Mouse (Mus musculus) CH12.LX (cell line): ENCODE results near the gene Dnajc30. TPM values are rescaled to one million over a fixed set of nuclear protein-coding genes. Genes with fewer than 3 reads are reported as not detected.

ENCODE experiments used
- DNase-seq: peaks from one replicate; pipeline ENCODE4 v3.0.0-alpha.2; 2013; ENCODE audit errors: extremely low read depth
- H3K27ac ChIP-seq: 2 replicates; pipeline ENCODE4 v1.5.1; 2012; ENCODE audit warnings: low read depth, mild to moderate bottlenecking, control low read depth, moderate library complexity; ENCODE audit not compliant: insufficient read depth
- H3K27me3 ChIP-seq: replicated peaks from 2 replicates; pipeline ENCODE3; 2012; ENCODE audit warnings: inconsistent platforms
- H3K36me3 ChIP-seq, 2 experiments: replicated peaks in 1 of 2; 2 replicates each; pipeline versions ENCODE3 to v1.6.1; 2012; ENCODE audit warnings: inconsistent platforms in 1 of 2, low read length in 1 of 2, mild to moderate bottlenecking in 1 of 2, mixed read lengths in 1 of 2, moderate library complexity in 1 of 2; ENCODE audit not compliant: control insufficient read depth in 1 of 2, insufficient read depth in 1 of 2
- H3K4me1 ChIP-seq, 2 experiments: 2 replicates each; pipeline ENCODE4 v1.6.1; 2012; ENCODE audit warnings: inconsistent platforms in 1 of 2, moderate library complexity in 1 of 2; ENCODE audit not compliant: insufficient read depth in 2 of 2, control insufficient read depth in 1 of 2
- H3K4me2 ChIP-seq: 2 replicates; pipeline ENCODE4 v1.6.1; 2012; ENCODE audit warnings: low read depth, mild to moderate bottlenecking, control low read depth; ENCODE audit not compliant: poor library complexity, insufficient read depth, severe bottlenecking
- H3K4me3 ChIP-seq, 3 experiments: fragments of 150-350 bp in 1 of 3; sonication (generic) in 1 of 3; replicated peaks in 1 of 3; 2 replicates each; pipeline versions ENCODE3 to v1.5.1; 2011 to 2012; ENCODE audit warnings: low read depth in 2 of 3, low read length in 2 of 3, mild to moderate bottlenecking in 2 of 3, moderate library complexity in 2 of 3, control low read depth in 1 of 3, improper control_type of control experiment in 1 of 3, inconsistent platforms in 1 of 3, mixed read lengths in 1 of 3; ENCODE audit not compliant: poor library complexity in 1 of 3
- H3K79me2 ChIP-seq: replicated peaks from 2 replicates; pipeline ENCODE4 v1.6.1; 2012; ENCODE audit warnings: mild to moderate bottlenecking, moderate library complexity; ENCODE audit not compliant: control insufficient read depth, poor library complexity, insufficient read depth, severe bottlenecking; ENCODE audit errors: extremely low read depth
- H3K9ac ChIP-seq: 2 replicates; pipeline ENCODE4 v1.6.1; 2012; ENCODE audit warnings: low read depth, mild to moderate bottlenecking, control low read depth, moderate library complexity; ENCODE audit not compliant: insufficient read depth
- H3K9me3 ChIP-seq: replicated peaks from 2 replicates; pipeline ENCODE3; 2012; ENCODE audit warnings: low read length, inconsistent platforms, mixed read lengths
- CHD1 ChIP-seq: IDR thresholded peaks from 2 replicates; pipeline ENCODE4 v1.6.1; 2012; ENCODE audit warnings: low read depth, low read length, improper control_type of control experiment, inconsistent platforms
- CTCF ChIP-seq, 2 experiments: IDR thresholded peaks in 1 of 2; conservative IDR thresholded peaks in 1 of 2; 2 replicates each; pipeline ENCODE4 v1.5.1; 2011 to 2012; ENCODE audit warnings: low read depth in 2 of 2, low read length in 2 of 2, improper control_type of control experiment in 1 of 2, inconsistent platforms in 1 of 2, mild to moderate bottlenecking in 1 of 2, moderate library complexity in 1 of 2
- ELF1 ChIP-seq: IDR thresholded peaks from 2 replicates; pipeline ENCODE4 v1.6.1; 2014; ENCODE audit warnings: low read depth, mild to moderate bottlenecking, inconsistent platforms, low read length, improper control_type of control experiment
- EP300 ChIP-seq: IDR thresholded peaks from 2 replicates; pipeline ENCODE4 v1.6.1; 2011; ENCODE audit warnings: low read length, improper control_type of control experiment
- GABPA ChIP-seq: IDR thresholded peaks from 2 replicates; pipeline ENCODE4 v1.6.1; 2012; ENCODE audit warnings: low read depth, low read length, improper control_type of control experiment, inconsistent platforms; ENCODE audit not compliant: insufficient replicate concordance
- HCFC1 ChIP-seq: IDR thresholded peaks from 2 replicates; pipeline ENCODE4 v1.6.1; 2012; ENCODE audit warnings: low read depth, mild to moderate bottlenecking, inconsistent platforms, low read length, improper control_type of control experiment
- IRF4 ChIP-seq: IDR thresholded peaks from 2 replicates; pipeline ENCODE4 v1.6.1; 2014; ENCODE audit warnings: low read depth, mild to moderate bottlenecking, inconsistent platforms, low read length, improper control_type of control experiment
- KAT2A ChIP-seq: IDR thresholded peaks from 2 replicates; pipeline ENCODE4 v1.6.1; 2012; ENCODE audit warnings: low read length, improper control_type of control experiment, inconsistent platforms; ENCODE audit not compliant: insufficient replicate concordance
- MAFK ChIP-seq: IDR thresholded peaks from 2 replicates; pipeline ENCODE4 v1.6.1; 2011; ENCODE audit warnings: low read length, improper control_type of control experiment; ENCODE audit not compliant: insufficient replicate concordance
- PAX5 ChIP-seq: IDR thresholded peaks from 2 replicates; pipeline ENCODE4 v1.6.1; 2012; ENCODE audit warnings: low read length, inconsistent platforms, mixed read lengths
- POLR2A ChIP-seq: IDR thresholded peaks from 2 replicates; pipeline ENCODE4 v1.6.1; 2011; ENCODE audit warnings: low read depth, mild to moderate bottlenecking, improper control_type of control experiment, low read length
- RAD21 ChIP-seq: IDR thresholded peaks from 2 replicates; pipeline ENCODE4 v1.6.1; 2011; ENCODE audit warnings: low read depth, mild to moderate bottlenecking, low read length, improper control_type of control experiment, moderate library complexity
- RCOR1 ChIP-seq: conservative IDR thresholded peaks from 2 replicates; pipeline ENCODE4 v1.6.1; 2012; ENCODE audit warnings: low read depth, mild to moderate bottlenecking, inconsistent platforms, low read length, improper control_type of control experiment
- SIN3A ChIP-seq: IDR thresholded peaks from 2 replicates; pipeline ENCODE4 v1.6.1; 2012; ENCODE audit warnings: low read length, improper control_type of control experiment, inconsistent platforms
- SMC3 ChIP-seq: IDR thresholded peaks from 2 replicates; pipeline ENCODE4 v1.6.1; 2011; ENCODE audit warnings: low read depth, low read length, improper control_type of control experiment
- TBP ChIP-seq: conservative IDR thresholded peaks from 2 replicates; pipeline ENCODE4 v1.6.1; 2011; ENCODE audit warnings: low read depth, low read length, improper control_type of control experiment
- TCF12 ChIP-seq: IDR thresholded peaks from 2 replicates; pipeline ENCODE4 v1.6.1; 2014; ENCODE audit warnings: low read depth, mild to moderate bottlenecking, inconsistent platforms, low read length, improper control_type of control experiment
- UBTF ChIP-seq: IDR thresholded peaks from 2 replicates; pipeline ENCODE4 v1.6.1; 2012; ENCODE audit warnings: low read depth, mild to moderate bottlenecking, inconsistent platforms, low read length, improper control_type of control experiment, moderate library complexity
- USF1 ChIP-seq: IDR thresholded peaks from 2 replicates; pipeline ENCODE4 v1.6.1; 2014; ENCODE audit warnings: low read depth, mild to moderate bottlenecking, inconsistent platforms, low read length, improper control_type of control experiment
- ZC3H11A ChIP-seq: IDR thresholded peaks from 2 replicates; pipeline ENCODE4 v1.6.1; 2012; ENCODE audit warnings: low read depth, mild to moderate bottlenecking, inconsistent platforms, low read length, improper control_type of control experiment
- ZKSCAN1 ChIP-seq: IDR thresholded peaks from 2 replicates; pipeline ENCODE4 v1.6.1; 2012; ENCODE audit warnings: low read depth, inconsistent platforms, low read length, improper control_type of control experiment, borderline replicate concordance
- ZNF384 ChIP-seq: IDR thresholded peaks from 2 replicates; pipeline ENCODE4 v1.6.1; 2012; ENCODE audit warnings: low read depth, low read length, improper control_type of control experiment, inconsistent platforms
- dilution Hi-C: fragments of 300-500 bp; cut with MboI; formaldehyde crosslinking; loops from 2 replicates; pipeline ENCODE4 v1.14.3; 2020; ENCODE audit warnings: low sequenced_read_pairs; ENCODE audit not compliant: extremely low pct_unique_long_range_greater_than_20kb, extremely low pct_ligation_motif_present
- in situ Hi-C: fragments of 300-500 bp; cut with MboI; formaldehyde crosslinking; loops from 3 replicates; pipeline ENCODE4 v1.14.3; 2019; ENCODE audit warnings: low sequenced_read_pairs, low pct_ligation_motif_present, low pct_unique_long_range_greater_than_20kb, mixed read lengths
- polyA plus RNA-seq: library from polyadenylated mRNA; unstranded; fragments of >175 nt; gene quantifications from 2 replicates; pipeline ENCODE4 v1.2.1, GENCODE M21; 2012; ENCODE audit warnings: low read depth; ENCODE audit not compliant: insufficient read length
- total RNA-seq, 2 experiments: library from RNA; depleted of rRNA; stranded (reverse); fragments of 300-350 nt in 1 of 2; fragments of >200 nt in 1 of 2; gene quantifications; 2 replicates each; pipeline ENCODE4 v1.2.3; 2012 to 2014

Gene Dnajc30
- total and polyA plus RNA-seq, 3 experiments = 4.9 to 9.6 (median 7.2) TPM

DNA sequence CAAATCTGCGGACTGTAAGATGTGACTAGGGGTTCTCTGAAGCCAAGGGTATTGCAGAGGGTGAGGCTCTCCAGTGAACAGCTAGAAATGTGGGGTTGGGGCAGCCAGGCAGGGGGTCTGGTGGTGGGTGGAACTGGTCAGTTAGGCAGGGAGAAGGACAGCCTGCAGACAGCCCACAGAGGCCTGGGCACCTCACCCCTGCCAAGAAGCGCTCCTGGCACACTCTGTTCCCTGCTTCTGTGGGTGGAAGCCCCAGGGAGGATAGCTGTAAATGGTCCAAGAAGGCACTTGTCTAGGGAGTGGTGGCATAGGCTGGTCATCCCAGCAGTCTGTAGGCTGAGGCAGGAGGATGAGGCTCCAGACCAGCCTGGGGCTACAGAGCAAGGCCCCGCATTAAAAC, 45.4 kb downstream of the Dnajc30 start:
- Histone ChIP-seq H3K4me2 (no peak overlapping the region), H3K4me1 (no peaks in the 10 kb centered on the region), H3K36me3 (no peaks in the 10 kb centered on the region), H3K9ac (no peak overlapping the region), H3K27ac (no peak overlapping the region), H3K27me3 (peaks cover 77% of the 10 kb centered on the region), H3K79me2 (no peaks in the 10 kb centered on the region), H3K9me3 (peaks cover 18% of the 10 kb centered on the region), H3K4me3 (no peak overlapping the region)
- no peak for DNase-seq
- in situ Hi-C loops (loop anchor here (25.0 kb wide), 1 partner anchor 197 kb away; the partner anchor contains the start of genes Cldn13 and Tmem270), dilution Hi-C loops (no loop called here)
- TF ChIP-seq CTCF (conservative IDR thresholded peaks at IDR 0.05 in 1 of 2, IDR thresholded peaks at IDR 0.05 in 1 of 2; ENCODE audit: low read depth in 2 of 2, low read length in 2 of 2) = no peak
- no peak for TF ChIP-seq EP300
- TF ChIP-seq GABPA = no peak
- TF ChIP-seq KAT2A = no peak
- TF ChIP-seq IRF4 = no peak

DNA sequence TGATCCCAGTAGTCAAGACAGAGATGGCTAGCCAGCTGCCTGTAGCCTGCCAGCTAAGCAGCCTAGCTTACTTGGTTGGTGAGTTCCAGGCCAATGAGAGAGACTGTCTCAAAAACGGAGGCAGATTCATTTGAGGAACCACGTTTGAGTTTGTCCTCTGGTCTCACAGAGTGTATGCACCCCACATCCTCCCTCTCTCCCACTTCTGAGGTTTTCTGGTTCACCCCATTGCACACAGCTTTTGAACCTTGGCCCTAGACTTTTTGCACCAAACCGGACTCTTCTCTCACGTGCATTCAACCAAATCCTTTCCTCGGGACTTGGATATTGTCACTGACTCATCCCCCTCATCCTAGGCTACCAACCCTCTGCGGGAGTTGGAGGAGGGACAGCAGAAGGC, 46.0 kb downstream of the Dnajc30 start:
- H3K4me3 ChIP-seq = no peak overlapping the region
- in situ Hi-C loops (loop anchor here (25.0 kb wide), 1 partner anchor 198 kb away; the partner anchor contains the start of genes Cldn13 and Tmem270), dilution Hi-C loops (no loop called here)
- H3K9ac ChIP-seq = no peak overlapping the region
- no peak overlapping the region for H3K4me2 ChIP-seq
- no peaks in the 10 kb centered on the region for H3K79me2 ChIP-seq
- peaks cover 18% of the 10 kb centered on the region for H3K9me3 ChIP-seq
- H3K4me1 ChIP-seq = peaks cover 0 to under 1% of the 10 kb centered on the region in 2 experiments; a peak in 2 of 4 replicates
- no peak overlapping the region for H3K27ac ChIP-seq
- DNase-seq = no peak
- TF ChIP-seq MAFK (no peak), HCFC1 (no peak)
- no peaks in the 10 kb centered on the region for H3K36me3 ChIP-seq
- H3K27me3 ChIP-seq = peaks cover 72% of the 10 kb centered on the region

DNA sequence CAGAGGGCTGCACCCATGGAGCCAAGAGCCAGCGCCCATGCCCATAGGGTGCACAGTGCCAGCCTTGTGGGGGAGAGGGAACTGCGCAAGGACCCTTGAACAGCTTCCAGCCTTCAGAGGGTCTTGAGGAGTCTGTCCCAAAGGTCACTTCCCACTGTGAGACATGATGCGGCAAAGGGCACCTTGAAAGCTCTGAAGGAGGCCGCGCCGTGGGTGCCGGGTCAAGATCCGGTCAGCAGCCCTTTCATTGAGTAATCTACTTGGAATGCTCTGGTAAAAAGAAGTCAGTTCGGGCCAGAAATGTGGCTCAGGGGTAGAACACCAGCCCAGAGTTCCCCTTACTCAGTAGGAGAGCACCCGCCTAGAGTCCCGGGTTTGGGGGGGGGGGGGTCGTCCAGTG, 49.8 kb downstream of the Dnajc30 start:
- H3K27me3 ChIP-seq = peaks cover 46% of the 10 kb centered on the region
- in situ Hi-C loops = loop anchor here (25.0 kb wide), 1 partner anchor 201 kb away; the partner anchor contains the start of genes Cldn13 and Tmem270
- dilution Hi-C loops = no loop called here

More for the DNA sequence above, 49.8 kb downstream of the Dnajc30 start:
- Histone ChIP-seq H3K27ac (no peak overlapping the region), H3K79me2 (no peaks in the 10 kb centered on the region), H3K36me3 (no peaks in the 10 kb centered on the region), H3K4me3 (no peak overlapping the region), H3K4me2 (no peak overlapping the region), H3K4me1 (peaks cover 4 to 8% of the 10 kb centered on the region in 2 experiments; a peak in 2 of 4 replicates), H3K9me3 (peaks cover 2% of the 10 kb centered on the region), H3K9ac (no peak overlapping the region)
- TF ChIP-seq POLR2A (no peak), UBTF (no peak), ZNF384 (no peak), SMC3 (no peak), PAX5 (no peak), SIN3A (no peak), TCF12 (no peak), ELF1 (no peak), USF1 (no peak), ZC3H11A (no peak), RCOR1 (no peak), EP300 (no peak), CHD1 (no peak), RAD21 (no peak), ZKSCAN1 (no peak), TBP (no peak)
- no peak for DNase-seq
